Mouse (Mus musculus): Measurements from ENCODE around the gene Anks3. TPM values are rescaled to one million over a fixed set of nuclear protein-coding genes. Genes with fewer than 3 reads are reported as not detected.

Gene Anks3
- polyA plus RNA-seq, 1 experiment from 2014 or later = 81.3 TPM

DNA sequence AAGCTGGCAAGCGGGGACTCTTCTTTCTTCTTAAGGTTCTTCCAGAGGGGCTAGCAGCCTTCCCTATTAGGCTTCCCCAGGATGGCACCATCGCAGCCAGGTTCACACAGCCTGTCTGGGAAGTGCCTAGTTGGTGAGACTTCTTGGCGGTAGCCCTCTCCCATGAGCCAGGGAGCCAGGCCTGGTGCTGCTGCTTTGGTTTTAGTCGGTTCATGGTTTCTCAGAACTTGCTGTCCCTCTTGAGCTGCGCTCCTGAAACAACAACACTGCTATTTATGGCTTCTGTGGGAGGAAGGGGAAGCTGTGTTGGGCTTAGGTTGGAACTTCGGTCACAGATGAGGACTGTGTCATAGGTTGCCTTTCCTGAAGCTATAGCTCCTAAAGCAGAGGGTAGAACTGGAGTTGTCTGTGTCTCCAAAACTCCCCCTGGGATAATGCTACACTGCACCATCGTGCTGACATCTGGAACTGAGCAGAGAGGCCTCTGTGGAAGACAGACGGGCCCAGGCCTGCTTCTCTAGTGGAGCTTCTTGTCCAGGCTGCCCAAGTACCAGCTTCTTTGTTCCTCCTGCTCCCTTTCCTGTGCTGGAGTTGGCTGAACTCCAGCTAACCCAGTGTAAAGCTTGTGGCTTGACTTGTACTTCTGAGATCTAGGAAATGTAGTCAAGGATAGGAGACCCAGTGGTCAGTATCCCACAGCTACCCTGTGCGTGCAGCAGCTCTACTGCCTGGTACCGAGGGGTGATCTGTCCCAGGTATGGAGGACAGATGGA, 27.9 kb downstream of the Anks3 start:
- H3K4me1 ChIP-seq (ENCODE audit: insufficient read depth, low read length) = peaks cover 11% of the 10 kb centered on the region
- no peak overlapping the region for H3K9ac ChIP-seq (replicated peaks; ENCODE audit: low read length)
- no peak for ATAC-seq (ENCODE audit: low FRiP score, low TSS enrichment)
- H3K27me3 ChIP-seq (ENCODE audit: insufficient read depth, low read length) = no peaks in the 10 kb centered on the region
- no peaks in the 10 kb centered on the region for H3K9me3 ChIP-seq (ENCODE audit: low read length)
- peak overlapping the region; percentile 62; the same call in 1 of the 2 replicates for H3K27ac ChIP-seq (ENCODE audit: low read length)
- WGBS = 79% methylated on average over 10 of the region's 10 CpGs
- no peak overlapping the region for H3K4me3 ChIP-seq (ENCODE audit: low read length)
- no peak overlapping the region for H3K4me2 ChIP-seq (replicated peaks; ENCODE audit: low read depth, low read length)
- peaks cover 61% of the 10 kb centered on the region for H3K36me3 ChIP-seq (ENCODE audit: insufficient read depth, low read length)

DNA sequence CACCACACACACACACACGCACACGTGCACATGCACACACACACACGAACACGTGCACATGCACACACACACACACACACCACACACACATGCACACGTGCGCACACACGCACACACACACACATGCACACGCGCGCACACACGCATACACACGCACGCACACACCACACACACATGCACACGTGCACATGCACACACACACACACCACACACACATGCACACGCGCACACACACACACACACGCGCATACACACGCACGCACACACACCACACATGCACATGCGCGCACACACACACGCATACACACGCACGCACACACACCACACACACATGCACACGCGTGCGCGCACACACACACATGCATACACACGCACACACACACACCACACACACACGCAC, 28.6 kb downstream of the Anks3 start:
- 98% methylated on average over 31 of the region's 31 CpGs for WGBS
- no peak overlapping the region for H3K4me3 ChIP-seq (ENCODE audit: low read length)
- peaks cover 60% of the 10 kb centered on the region for H3K36me3 ChIP-seq (ENCODE audit: insufficient read depth, low read length)
- no peak for ATAC-seq (ENCODE audit: low FRiP score, low TSS enrichment)
- H3K4me2 ChIP-seq (replicated peaks; ENCODE audit: low read depth, low read length) = no peak overlapping the region
- no peaks in the 10 kb centered on the region for H3K27me3 ChIP-seq (ENCODE audit: insufficient read depth, low read length)
- no peaks in the 10 kb centered on the region for H3K9me3 ChIP-seq (ENCODE audit: low read length)
- H3K4me1 ChIP-seq (ENCODE audit: insufficient read depth, low read length) = peaks cover 10% of the 10 kb centered on the region
- H3K9ac ChIP-seq (replicated peaks; ENCODE audit: low read length) = no peak overlapping the region
- no peak overlapping the region for H3K27ac ChIP-seq (ENCODE audit: low read length)

DNA sequence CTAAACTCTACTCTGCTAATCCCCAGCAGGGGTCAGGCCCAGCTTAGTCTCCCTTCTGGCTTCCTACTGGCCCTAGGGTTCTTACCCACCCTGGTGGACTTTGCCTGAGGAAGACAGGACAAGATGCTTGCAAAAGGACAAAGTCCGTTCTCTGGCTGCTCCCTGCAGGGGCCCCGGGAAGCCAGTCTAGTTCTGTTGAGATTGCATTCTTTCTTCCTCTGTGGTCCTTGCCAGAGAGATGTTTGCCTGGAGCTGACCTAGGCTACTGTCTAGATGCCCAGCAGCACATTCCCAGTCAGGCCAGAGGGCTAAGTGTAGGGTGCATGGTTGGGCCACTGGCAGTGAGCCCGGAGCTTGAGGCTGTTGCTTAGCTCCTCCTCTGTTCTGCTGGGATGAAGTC, 31.6 kb downstream of the Anks3 start:
- no peak overlapping the region for H3K9ac ChIP-seq (replicated peaks; ENCODE audit: low read length)
- no peaks in the 10 kb centered on the region for H3K9me3 ChIP-seq (ENCODE audit: low read length)
- H3K27me3 ChIP-seq (ENCODE audit: insufficient read depth, low read length) = no peaks in the 10 kb centered on the region
- WGBS = 71% methylated on average over 3 of the region's 3 CpGs
- H3K36me3 ChIP-seq (ENCODE audit: insufficient read depth, low read length) = peaks cover 75% of the 10 kb centered on the region
- no peak overlapping the region for H3K4me2 ChIP-seq (replicated peaks; ENCODE audit: low read depth, low read length)
- ATAC-seq (ENCODE audit: low FRiP score, low TSS enrichment) = peak; percentile 69
- H3K4me3 ChIP-seq (ENCODE audit: low read length) = no peak overlapping the region
- H3K4me1 ChIP-seq (ENCODE audit: insufficient read depth, low read length) = no peaks in the 10 kb centered on the region
- peak overlapping the region; percentile 45; the same call in 1 of the 2 replicates for H3K27ac ChIP-seq (ENCODE audit: low read length)

DNA sequence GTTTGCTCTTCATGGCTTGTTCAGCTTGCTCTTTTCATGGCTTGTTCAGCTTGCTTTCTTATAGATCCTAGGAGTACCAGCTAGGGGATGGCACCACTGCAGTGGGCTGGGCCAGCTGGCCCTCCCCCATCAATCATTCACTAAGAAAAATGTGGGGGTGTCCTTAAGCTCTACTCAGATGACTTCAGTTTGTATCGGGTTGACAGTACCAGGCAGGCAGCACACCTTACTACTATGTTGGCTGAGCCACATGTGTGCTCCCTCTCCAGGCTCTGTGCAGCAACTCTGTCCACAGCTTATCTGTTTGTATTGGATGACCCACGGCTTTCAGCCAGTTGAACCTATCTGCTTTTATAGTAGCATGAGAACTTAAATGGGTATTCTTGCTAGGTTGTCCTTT, 35.5 kb downstream of the Anks3 start:
- WGBS = 54% methylated on average over 2 of the region's 2 CpGs
- Histone ChIP-seq H3K9ac (replicated peaks; ENCODE audit: low read length) (no peak overlapping the region), H3K4me1 (ENCODE audit: insufficient read depth, low read length) (no peaks in the 10 kb centered on the region), H3K4me3 (ENCODE audit: low read length) (no peak overlapping the region), H3K36me3 (ENCODE audit: insufficient read depth, low read length) (peaks cover 77% of the 10 kb centered on the region), H3K4me2 (replicated peaks; ENCODE audit: low read depth, low read length) (no peak overlapping the region), H3K27me3 (ENCODE audit: insufficient read depth, low read length) (no peaks in the 10 kb centered on the region), H3K9me3 (ENCODE audit: low read length) (no peaks in the 10 kb centered on the region), H3K27ac (ENCODE audit: low read length) (no peak overlapping the region)
- no peak for ATAC-seq (ENCODE audit: low FRiP score, low TSS enrichment)

DNA sequence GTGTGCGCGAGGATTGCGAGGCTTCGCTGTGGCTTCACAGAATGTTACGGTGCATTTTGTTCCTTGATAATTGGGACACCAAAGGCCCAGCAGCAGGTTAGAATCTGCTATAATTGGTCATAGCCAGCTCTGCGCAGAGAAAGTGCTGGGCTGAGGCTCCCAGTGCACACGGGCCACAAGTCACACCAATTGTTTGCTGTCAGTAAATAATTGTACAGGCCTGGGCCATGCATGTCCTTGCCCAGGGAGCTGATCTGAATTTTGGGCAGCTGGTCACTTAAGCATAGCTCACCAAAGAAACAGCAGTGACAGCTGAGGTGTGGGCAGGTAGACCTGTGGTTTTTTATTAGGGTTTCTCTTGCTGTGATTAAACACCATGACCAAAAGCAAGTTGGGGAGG, 36.0 kb downstream of the Anks3 start:
- 97% methylated on average over 7 of the region's 7 CpGs for WGBS
- peaks cover 77% of the 10 kb centered on the region for H3K36me3 ChIP-seq (ENCODE audit: insufficient read depth, low read length)
- no peaks in the 10 kb centered on the region for H3K27me3 ChIP-seq (ENCODE audit: insufficient read depth, low read length)

DNA sequence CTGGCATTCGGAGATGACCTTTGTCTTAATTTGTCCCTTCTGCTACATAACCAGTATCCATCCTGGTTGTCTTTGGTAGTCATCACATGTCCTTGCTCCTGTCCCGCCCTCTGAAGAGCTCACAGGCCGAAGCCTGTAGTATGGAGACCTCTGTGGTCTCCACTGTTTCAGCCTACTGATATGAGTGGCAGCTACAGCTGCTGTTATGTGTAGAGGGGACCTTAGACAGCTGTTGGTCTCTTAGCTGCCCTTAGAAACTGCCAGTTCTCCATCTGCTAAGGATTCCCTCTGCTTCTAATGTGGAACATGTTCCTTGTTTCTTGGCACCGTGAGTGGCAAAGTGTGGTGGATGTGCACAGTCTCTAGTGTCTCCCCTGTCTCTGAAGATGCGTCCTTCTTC, 40.0 kb downstream of the Anks3 start:
- Histone ChIP-seq H3K4me1 (ENCODE audit: insufficient read depth, low read length) (no peaks in the 10 kb centered on the region), H3K9me3 (ENCODE audit: low read length) (no peaks in the 10 kb centered on the region), H3K36me3 (ENCODE audit: insufficient read depth, low read length) (peaks cover 66% of the 10 kb centered on the region), H3K27me3 (ENCODE audit: insufficient read depth, low read length) (no peaks in the 10 kb centered on the region), H3K27ac (ENCODE audit: low read length) (no peak overlapping the region), H3K9ac (replicated peaks; ENCODE audit: low read length) (no peak overlapping the region), H3K4me2 (replicated peaks; ENCODE audit: low read depth, low read length) (no peak overlapping the region), H3K4me3 (ENCODE audit: low read length) (no peak overlapping the region)
- 91% methylated on average over 5 of the region's 5 CpGs for WGBS
- ATAC-seq (ENCODE audit: low FRiP score, low TSS enrichment) = no peak

More for the DNA sequence above, 36.0 kb downstream of the Anks3 start:
- H3K4me3 ChIP-seq (ENCODE audit: low read length) = no peak overlapping the region
- ATAC-seq (ENCODE audit: low FRiP score, low TSS enrichment) = no peak
- H3K4me1 ChIP-seq (ENCODE audit: insufficient read depth, low read length) = no peaks in the 10 kb centered on the region
- no peak overlapping the region for H3K27ac ChIP-seq (ENCODE audit: low read length)
- no peak overlapping the region for H3K9ac ChIP-seq (replicated peaks; ENCODE audit: low read length)
- H3K9me3 ChIP-seq (ENCODE audit: low read length) = no peaks in the 10 kb centered on the region
- H3K4me2 ChIP-seq (replicated peaks; ENCODE audit: low read depth, low read length) = no peak overlapping the region

DNA sequence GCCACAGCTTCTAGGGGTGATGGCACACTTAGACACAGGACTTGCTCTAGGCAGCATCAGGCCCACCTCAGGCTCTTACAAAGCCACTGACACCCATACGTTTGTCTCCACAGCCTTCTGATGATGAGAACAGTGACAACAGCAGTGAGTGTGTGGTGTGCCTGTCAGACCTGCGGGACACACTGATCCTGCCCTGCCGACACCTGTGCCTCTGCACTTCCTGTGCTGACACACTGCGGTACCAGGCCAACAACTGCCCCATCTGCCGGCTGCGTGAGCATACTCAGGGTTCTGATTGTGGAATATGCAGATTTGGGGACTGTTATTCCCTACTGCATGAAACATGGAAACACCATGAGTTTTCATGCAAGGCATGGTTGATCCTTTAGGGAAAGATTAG, 41.5 kb downstream of the Anks3 start:
- no peaks in the 10 kb centered on the region for H3K4me1 ChIP-seq (ENCODE audit: insufficient read depth, low read length)
- H3K4me3 ChIP-seq (ENCODE audit: low read length) = no peak overlapping the region
- no peaks in the 10 kb centered on the region for H3K27me3 ChIP-seq (ENCODE audit: insufficient read depth, low read length)
- no peaks in the 10 kb centered on the region for H3K9me3 ChIP-seq (ENCODE audit: low read length)
- H3K9ac ChIP-seq (replicated peaks; ENCODE audit: low read length) = no peak overlapping the region
- no peak overlapping the region for H3K27ac ChIP-seq (ENCODE audit: low read length)
- ATAC-seq (ENCODE audit: low FRiP score, low TSS enrichment) = no peak
- H3K4me2 ChIP-seq (replicated peaks; ENCODE audit: low read depth, low read length) = no peak overlapping the region
- H3K36me3 ChIP-seq (ENCODE audit: insufficient read depth, low read length) = peaks cover 53% of the 10 kb centered on the region
- 91% methylated on average over 6 of the region's 6 CpGs for WGBS

DNA sequence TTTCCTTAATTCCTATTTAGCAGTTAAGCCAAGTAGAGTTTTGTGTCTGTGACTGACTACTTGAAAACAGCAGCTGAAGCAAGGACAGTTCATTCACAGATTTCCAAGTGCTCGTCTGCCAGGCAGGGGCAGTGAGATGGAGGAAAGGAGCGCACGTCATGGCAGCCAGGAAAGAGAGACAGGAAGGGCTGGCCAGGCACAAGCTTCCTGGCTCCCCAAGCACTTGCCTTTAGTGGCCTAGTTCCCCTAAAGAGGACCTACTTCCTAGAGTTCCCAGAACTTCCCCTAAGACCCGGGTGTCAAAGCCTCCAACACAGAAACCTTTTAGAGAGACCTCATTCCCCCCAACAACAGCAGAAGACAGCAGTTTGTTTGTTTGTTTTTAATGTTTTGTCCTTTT, 43.4 kb downstream of the Anks3 start:
- no peaks in the 10 kb centered on the region for H3K27me3 ChIP-seq (ENCODE audit: insufficient read depth, low read length)
- H3K27ac ChIP-seq (ENCODE audit: low read length) = peak overlapping the region; percentile 55; the same call in 1 of the 2 replicates
- H3K9me3 ChIP-seq (ENCODE audit: low read length) = no peaks in the 10 kb centered on the region
- H3K4me2 ChIP-seq (replicated peaks; ENCODE audit: low read depth, low read length) = no peak overlapping the region
- no peak overlapping the region for H3K9ac ChIP-seq (replicated peaks; ENCODE audit: low read length)
- 78% methylated on average over 4 of the region's 4 CpGs for WGBS
- peaks cover 51% of the 10 kb centered on the region for H3K36me3 ChIP-seq (ENCODE audit: insufficient read depth, low read length)
- no peak for ATAC-seq (ENCODE audit: low FRiP score, low TSS enrichment)
- H3K4me3 ChIP-seq (ENCODE audit: low read length) = no peak overlapping the region
- no peaks in the 10 kb centered on the region for H3K4me1 ChIP-seq (ENCODE audit: insufficient read depth, low read length)

DNA sequence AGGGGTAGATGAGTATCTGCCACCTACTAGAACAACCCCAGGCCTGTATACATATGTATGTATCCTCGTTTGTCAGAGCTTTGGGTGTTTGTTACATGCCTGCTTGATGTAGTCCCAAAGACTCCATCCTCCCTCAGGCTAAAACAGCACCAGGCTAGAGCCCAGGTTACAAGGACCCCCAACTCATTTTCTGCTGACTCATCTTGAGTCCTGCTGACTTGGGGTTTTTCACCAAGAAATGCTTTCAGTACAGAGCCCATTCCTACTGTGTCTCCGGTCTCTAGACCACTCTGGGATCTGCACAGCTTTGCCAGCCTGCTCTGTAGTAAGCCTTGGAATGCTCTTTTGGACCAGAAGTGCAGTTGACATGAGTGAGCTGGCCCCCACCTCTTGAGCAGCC, 47.4 kb downstream of the Anks3 start:
- H3K4me1 ChIP-seq (ENCODE audit: insufficient read depth, low read length) = peaks cover 10% of the 10 kb centered on the region
- H3K9ac ChIP-seq (replicated peaks; ENCODE audit: low read length) = no peak overlapping the region
- 86% methylated on average over 2 of the region's 2 CpGs for WGBS
- H3K27ac ChIP-seq (ENCODE audit: low read length) = no peak overlapping the region
- H3K4me2 ChIP-seq (replicated peaks; ENCODE audit: low read depth, low read length) = no peak overlapping the region
- no peak overlapping the region for H3K4me3 ChIP-seq (ENCODE audit: low read length)
- H3K36me3 ChIP-seq (ENCODE audit: insufficient read depth, low read length) = peaks cover 25% of the 10 kb centered on the region
- no peaks in the 10 kb centered on the region for H3K9me3 ChIP-seq (ENCODE audit: low read length)
- ATAC-seq (ENCODE audit: low FRiP score, low TSS enrichment) = no peak
- no peaks in the 10 kb centered on the region for H3K27me3 ChIP-seq (ENCODE audit: insufficient read depth, low read length)

DNA sequence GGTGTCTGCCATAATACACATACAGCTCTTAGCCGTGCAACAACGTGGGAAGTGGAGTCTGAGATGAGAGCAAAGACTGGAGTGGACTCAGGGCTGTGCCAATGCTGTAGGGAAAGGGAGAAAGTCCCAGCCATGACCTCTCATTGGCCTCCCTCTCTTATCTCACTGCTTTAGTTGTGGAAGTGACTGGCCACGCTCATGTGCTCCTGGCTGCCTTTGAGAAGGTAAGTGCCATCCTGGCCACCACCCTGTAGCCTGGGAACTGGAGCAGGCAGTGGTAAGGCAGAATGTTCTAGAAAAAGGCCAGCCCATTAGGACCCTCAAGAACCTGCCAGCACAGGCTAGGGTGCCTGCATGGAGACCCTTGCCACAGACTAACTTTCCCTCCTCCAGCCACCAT, 48.1 kb downstream of the Anks3 start:
- Histone ChIP-seq H3K9me3 (ENCODE audit: low read length) (no peaks in the 10 kb centered on the region), H3K4me2 (replicated peaks; ENCODE audit: low read depth, low read length) (no peak overlapping the region), H3K27me3 (ENCODE audit: insufficient read depth, low read length) (no peaks in the 10 kb centered on the region), H3K4me3 (ENCODE audit: low read length) (no peak overlapping the region), H3K36me3 (ENCODE audit: insufficient read depth, low read length) (peaks cover 31% of the 10 kb centered on the region), H3K27ac (ENCODE audit: low read length) (no peak overlapping the region), H3K9ac (replicated peaks; ENCODE audit: low read length) (no peak overlapping the region), H3K4me1 (ENCODE audit: insufficient read depth, low read length) (peaks cover 10% of the 10 kb centered on the region)
- 78% methylated on average over 3 of the region's 3 CpGs for whole genome bisulfite sequencing
- no peak for ATAC-seq (ENCODE audit: low FRiP score, low TSS enrichment)
